Mouse (Mus musculus) brain, embryonic 14.5 days (tissue): ENCODE results near the gene Mrnip.

Source experiments
- CTCF ChIP-seq: fragments of 200-500 bp; IDR thresholded peaks from 2 replicates; pipeline ENCODE4 v1.5.1; 2012; ENCODE audit warnings: inconsistent platforms, mild to moderate bottlenecking, moderate library complexity, borderline replicate concordance; ENCODE audit not compliant: insufficient read depth, insufficient read length; ENCODE audit errors: extremely low read depth
- POLR2A ChIP-seq: fragments of 200-500 bp; IDR thresholded peaks from 2 replicates; pipeline ENCODE4 v1.6.1; 2012; ENCODE audit warnings: mild to moderate bottlenecking, inconsistent platforms, borderline replicate concordance; ENCODE audit not compliant: poor library complexity, insufficient read depth, insufficient read length, severe bottlenecking; ENCODE audit errors: extremely low read depth

- TF ChIP-seq CTCF (no peak), POLR2A (no peak)
Observed at GRCm38 (mm10) chr11:50228772-50229171, 54.5 kb downstream of the Mrnip start.
